ENCODE assay signal across 21 mouse cellular contexts in the genomic region with DNA sequence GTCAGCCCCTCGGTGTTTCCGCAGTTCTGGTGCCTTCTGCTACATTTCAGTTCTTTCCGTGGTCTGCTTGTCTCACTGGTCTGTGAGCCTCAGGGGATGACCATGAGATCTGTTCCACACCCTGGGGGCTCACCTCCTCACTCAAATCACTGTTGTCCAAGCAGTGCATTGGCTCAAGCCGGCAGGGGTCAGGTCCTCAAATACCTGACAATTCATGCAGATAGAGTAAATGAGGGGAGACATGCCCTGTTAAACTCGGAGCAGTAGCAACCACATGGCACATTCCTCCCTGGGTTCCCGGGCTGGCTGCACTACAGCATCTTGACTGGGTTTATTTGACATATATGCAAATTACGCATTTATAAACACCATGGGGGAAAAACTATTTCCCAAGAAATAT.
DNase-seq lines count a peak whose midpoint lies in the region; ATAC-seq and TF ChIP-seq lines count a peak whose summit lies in the region.
"Had no signal": no experiment of that assay in that cellular context is flagged by ENCODE, and none has a peak within 500 bp of the region (broad histone marks: within the 10 kb centered on the region; RNA-seq: fewer than 3 reads in every experiment).

No protein-coding gene starts in this region.

- in situ Hi-C loops in Patski (cut with MboI; ENCODE audit: low pct_unique_long_range_greater_than_20kb), result no loop called here

- TF ChIP-seq CTCF in forebrain, postnatal 0 days (IDR thresholded peaks at IDR 0.05; ENCODE audit: low read depth), result no peak
- TF ChIP-seq CTCF in Patski (IDR thresholded peaks at IDR 0.05), result no peak

- H3K9me3 ChIP-seq in forebrain, embryonic 15.5 days, result no peaks in the 10 kb centered on the region
- H3K9me3 ChIP-seq in forebrain, postnatal 0 days (ENCODE audit: low read length), result no peaks in the 10 kb centered on the region
- no peaks in the 10 kb centered on the region for H3K9me3 ChIP-seq in kidney, embryonic 15.5 days (replicated peaks)
- H3K9me3 ChIP-seq in embryonic facial prominence, embryonic 13.5 days, result no peaks in the 10 kb centered on the region
- H3K9me3 ChIP-seq: heart, embryonic 10.5 days; limb, embryonic 12.5 days; midbrain, embryonic 12.5 days; neural tube, embryonic 12.5 days had no signal

- no peaks in the 10 kb centered on the region for H3K27me3 ChIP-seq in forebrain, embryonic 15.5 days
- no peaks in the 10 kb centered on the region for H3K27me3 ChIP-seq in forebrain, postnatal 0 days (ENCODE audit: insufficient read depth, low read length)
- no peaks in the 10 kb centered on the region for H3K27me3 ChIP-seq in kidney, embryonic 15.5 days
- no peaks in the 10 kb centered on the region for H3K27me3 ChIP-seq in Patski
- H3K27me3 ChIP-seq in embryonic facial prominence, embryonic 13.5 days, result no peaks in the 10 kb centered on the region
- H3K27me3 ChIP-seq: limb, embryonic 12.5 days; midbrain, embryonic 12.5 days; neural tube, embryonic 12.5 days had no signal

- CTCF ChIA-PET in Patski (lab: Charles Lee), result interaction anchor here (1.2 kb wide), 1 partner anchor 28 kb away, joined by 3 read pairs; no protein-coding TSS in a partner anchor

- no peak overlapping the region for H3K9ac ChIP-seq in forebrain, embryonic 15.5 days (replicated peaks)
- H3K9ac ChIP-seq in forebrain, postnatal 0 days, result no peak overlapping the region
- H3K9ac ChIP-seq in kidney, embryonic 15.5 days, result no peak overlapping the region
- no peak overlapping the region for H3K9ac ChIP-seq in embryonic facial prominence, embryonic 13.5 days
- H3K9ac ChIP-seq: limb, embryonic 12.5 days; liver, postnatal 0 days; midbrain, embryonic 12.5 days; neural tube, embryonic 12.5 days had no signal

- POLR2A ChIA-PET in Patski (lab: Charles Lee), result interaction anchor here (1.1 kb wide), 1 partner anchor 84 kb away, joined by 3 read pairs; a partner anchor contains a TSS

- no peak overlapping the region for H3K4me2 ChIP-seq in forebrain, embryonic 15.5 days (replicated peaks)
- no peak overlapping the region for H3K4me2 ChIP-seq in forebrain, postnatal 0 days (ENCODE audit: low read depth)
- H3K4me2 ChIP-seq in kidney, embryonic 15.5 days, result no peak overlapping the region
- no peak overlapping the region for H3K4me2 ChIP-seq in embryonic facial prominence, embryonic 13.5 days
- H3K4me2 ChIP-seq: limb, embryonic 12.5 days; liver, embryonic 11.5 days; midbrain, embryonic 12.5 days; neural tube, embryonic 12.5 days had no signal

- no peak for DNase-seq in forebrain, postnatal 0 days
- DNase-seq in kidney, postnatal 36 days, result no peak
- DNase-seq in Patski (ENCODE audit: low read depth, low spot score), result no peak
- no peak for DNase-seq in gastrocnemius, postnatal 4 days (ENCODE audit: low spot score in 2 of 2)
- DNase-seq: adrenal gland, postnatal 36 days; cerebellum, adult 11 months; cerebellum, postnatal 14 days; heart, postnatal 4 days; layer of hippocampus, postnatal 36 days; liver, postnatal 0 days; lung, postnatal 10 days; thymus, postnatal 14 days had no signal

- no peaks in the 10 kb centered on the region for H3K36me3 ChIP-seq in forebrain, embryonic 15.5 days
- H3K36me3 ChIP-seq in forebrain, postnatal 0 days (ENCODE audit: insufficient read depth), result no peaks in the 10 kb centered on the region
- no peaks in the 10 kb centered on the region for H3K36me3 ChIP-seq in kidney, embryonic 15.5 days
- H3K36me3 ChIP-seq in embryonic facial prominence, embryonic 13.5 days, result no peaks in the 10 kb centered on the region
- H3K36me3 ChIP-seq: heart, embryonic 10.5 days; limb, embryonic 12.5 days; midbrain, embryonic 12.5 days; neural tube, embryonic 12.5 days had no signal

- WGBS in forebrain, embryonic 15.5 days, result 70% methylated on average over 7 of the region's 7 CpGs
- WGBS in forebrain, postnatal 0 days, result 72% methylated on average over 7 of the region's 7 CpGs
- 44% methylated on average over 7 of the region's 7 CpGs for WGBS in kidney, embryonic 15.5 days
- WGBS in embryonic facial prominence, embryonic 13.5 days, result 63% methylated on average over 7 of the region's 7 CpGs

- peak overlapping the region; percentile 34; the same call in 1 of the 2 replicates for H3K27ac ChIP-seq in forebrain, embryonic 15.5 days (replicated peaks)
- H3K27ac ChIP-seq in forebrain, postnatal 0 days (ENCODE audit: low read depth, low read length), result no peak overlapping the region
- H3K27ac ChIP-seq in kidney, embryonic 15.5 days, result peak overlapping the region; percentile 63
- H3K27ac ChIP-seq in embryonic facial prominence, embryonic 13.5 days, result peak overlapping the region; percentile 44; the same call in 1 of the 2 replicates
- H3K27ac ChIP-seq: heart, embryonic 10.5 days; limb, embryonic 12.5 days; midbrain, embryonic 12.5 days; neural tube, embryonic 12.5 days had no signal

- ATAC-seq in forebrain, embryonic 15.5 days (replicated peaks), result no peak
- ATAC-seq in forebrain, postnatal 0 days, result no peak
- ATAC-seq in kidney, embryonic 15.5 days (replicated peaks; ENCODE audit: low FRiP score), result no peak
- peak; percentile 18 for ATAC-seq in Patski
- ATAC-seq in embryonic facial prominence, embryonic 13.5 days (ENCODE audit: insufficient number of reproducible peaks, insufficient read depth, low FRiP score, low TSS enrichment, low read depth), result no peak
- ATAC-seq: intestine, postnatal 0 days; liver, postnatal 0 days had no signal

- no peak overlapping the region for H3K4me3 ChIP-seq in forebrain, embryonic 15.5 days
- no peak overlapping the region for H3K4me3 ChIP-seq in forebrain, postnatal 0 days (ENCODE audit: low read depth, low read length)
- no peak overlapping the region for H3K4me3 ChIP-seq in kidney, embryonic 15.5 days (replicated peaks)
- no peak overlapping the region for H3K4me3 ChIP-seq in embryonic facial prominence, embryonic 13.5 days
- H3K4me3 ChIP-seq: heart, embryonic 10.5 days; limb, embryonic 12.5 days; midbrain, embryonic 12.5 days; neural tube, embryonic 12.5 days had no signal

- peaks cover 65% of the 10 kb centered on the region for H3K4me1 ChIP-seq in forebrain, embryonic 15.5 days
- peaks cover 19% of the 10 kb centered on the region for H3K4me1 ChIP-seq in forebrain, postnatal 0 days (ENCODE audit: insufficient read depth)
- H3K4me1 ChIP-seq in kidney, embryonic 15.5 days, result peaks cover 89% of the 10 kb centered on the region
- peaks cover 55% of the 10 kb centered on the region for H3K4me1 ChIP-seq in embryonic facial prominence, embryonic 13.5 days
